Mouse (Mus musculus) hindbrain, embryonic 11.5 days (tissue): ENCODE measurements at regions not wholly inside any gene's neighbourhood (a gene's known extent, or its start where the extent isn't known, plus 50 kb on each side); places are given as distances from the start of the nearest gene placed in this dataset.
A peak's percentile ranks its signal among the peaks of the same experiment; 100 is the strongest.
"Not testable (repeated sequence)": the region's sequence is repeated elsewhere in the genome, so short reads cannot be mapped to it uniquely, and the experiment has no call there.

Experiments used
- ATAC-seq: fragments of 200-750 bp; cut with Nextera tagmentation; 2 replicates; pipeline ENCODE4 v1.8.0; 2017; ENCODE audit warnings: mild to moderate bottlenecking, moderate TSS enrichment, moderate library complexity; ENCODE audit not compliant: low FRiP score
- DNase-seq: peaks from one replicate; pipeline ENCODE4 v3.0.0-alpha.2; 2015; ENCODE audit warnings: low spot score
- H3K27ac ChIP-seq: fragments of 300-500 bp; sonication (generic); 2 replicates; pipeline ENCODE4 v1.5.1; 2014; ENCODE audit warnings: mild to moderate bottlenecking, low read depth, low read length
- H3K27me3 ChIP-seq: fragments of 300-500 bp; sonication (generic); 2 replicates; pipeline ENCODE4 v1.6.1; 2014; ENCODE audit warnings: mild to moderate bottlenecking, low read length, moderate library complexity, mixed read lengths; ENCODE audit not compliant: control insufficient read depth, insufficient read depth
- H3K36me3 ChIP-seq: fragments of 300-500 bp; sonication (generic); 2 replicates; pipeline ENCODE4 v1.6.1; 2014; ENCODE audit warnings: mild to moderate bottlenecking, low read length, moderate library complexity, mixed read lengths; ENCODE audit not compliant: control insufficient read depth, insufficient read depth
- H3K4me1 ChIP-seq: fragments of 300-500 bp; sonication (generic); replicated peaks from 2 replicates; pipeline ENCODE4 v1.6.1; 2014; ENCODE audit warnings: low read length, mixed read lengths; ENCODE audit not compliant: control insufficient read depth, insufficient read depth
- H3K4me2 ChIP-seq: fragments of 300-500 bp; sonication (generic); replicated peaks from 2 replicates; pipeline ENCODE4 v1.6.1; 2014; ENCODE audit warnings: mild to moderate bottlenecking, low read depth, low read length
- H3K4me3 ChIP-seq: fragments of 300-500 bp; sonication (generic); 2 replicates; pipeline ENCODE4 v1.5.1; 2014; ENCODE audit warnings: low read depth, low read length
- H3K9ac ChIP-seq: fragments of 300-500 bp; sonication (generic); 2 replicates; pipeline ENCODE4 v1.6.1; 2014; ENCODE audit warnings: low read depth, low read length
- H3K9me3 ChIP-seq: fragments of 300-500 bp; sonication (generic); 2 replicates; pipeline ENCODE4 v1.6.1; 2016; ENCODE audit warnings: low read length; ENCODE audit not compliant: control insufficient read depth
- WGBS: fragments of 180-500 bp; shearing (Covaris S2); extraction: QIAGEN DNeasy Blood & Tissue Kit; methylation state at CpG from one replicate; pipeline ENCODE4 v1.1.7; 2014; 5-methylcytosine and 5-hydroxymethylcytosine counted together

- Histone ChIP-seq H3K36me3 (no peaks in the 10 kb centered on the region), H3K27ac (no peak overlapping the region), H3K4me1 (no peaks in the 10 kb centered on the region), H3K27me3 (no peaks in the 10 kb centered on the region), H3K4me2 (no peak overlapping the region), H3K4me3 (no peak overlapping the region), H3K9ac (no peak overlapping the region), H3K9me3 (no peaks in the 10 kb centered on the region)
- WGBS, result 89% methylated on average over 2 of the region's 2 CpGs
- ATAC-seq (no peak), DNase-seq (no peak)
Measured at GRCm38 (mm10) chr1:98665584-98665983, 244.7 kb downstream of the Slco6d1 start.

- 82% methylated on average over 2 of the region's 2 CpGs for WGBS
Measured at GRCm38 (mm10) chr1:98667426-98667825, 246.5 kb downstream of the Slco6d1 start.

GRCm38 (mm10) chr1:98667887-98668286 is 247.0 kb downstream of the Slco6d1 start:
- 88% methylated on average over 1 of the region's 1 CpGs for WGBS
- no peak for DNase-seq

More at GRCm38 (mm10) chr1:98667426-98667825, 246.5 kb downstream of the Slco6d1 start:
- H3K4me1 ChIP-seq, H3K36me3 ChIP-seq, H3K9me3 ChIP-seq, H3K9ac ChIP-seq, DNase-seq, ATAC-seq, H3K4me2 ChIP-seq, H3K4me3 ChIP-seq, H3K27ac ChIP-seq, H3K27me3 ChIP-seq: not testable (repeated sequence)

DNA sequence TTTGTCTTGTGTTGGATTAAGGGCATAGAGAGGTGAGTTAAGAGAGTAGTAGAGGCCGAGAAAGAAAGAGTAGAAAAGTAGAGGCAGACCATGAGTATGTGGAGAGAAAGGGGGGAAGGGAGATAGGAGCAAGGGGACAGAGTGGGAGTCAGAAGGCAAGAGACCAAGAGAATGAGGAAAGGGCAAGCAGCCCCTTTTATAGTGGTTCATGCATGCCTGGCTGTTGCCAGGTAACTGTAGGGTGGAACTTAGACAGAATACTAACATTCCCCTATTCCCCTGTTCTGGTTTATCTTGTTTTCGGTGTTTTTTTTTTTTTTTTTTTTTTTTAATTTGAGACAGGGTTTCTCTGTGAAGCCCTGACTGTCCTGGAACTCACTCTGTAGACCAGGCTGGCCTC is 247.7 kb downstream of the Slco6d1 start:
- H3K9me3 ChIP-seq, result no peaks in the 10 kb centered on the region
- no peaks in the 10 kb centered on the region for H3K4me1 ChIP-seq
- no peak overlapping the region for H3K9ac ChIP-seq
- peak; percentile 10 for DNase-seq
- no peak overlapping the region for H3K27ac ChIP-seq
- no peak overlapping the region for H3K4me3 ChIP-seq
- WGBS, result 25% methylated on average over 2 of the region's 2 CpGs
- H3K27me3 ChIP-seq, result no peaks in the 10 kb centered on the region
- peak; percentile 66; the same call in 1 of the 2 replicates for ATAC-seq
- H3K36me3 ChIP-seq, result no peaks in the 10 kb centered on the region
- H3K4me2 ChIP-seq, result no peak overlapping the region

More at GRCm38 (mm10) chr1:98667887-98668286, 247.0 kb downstream of the Slco6d1 start:
- no peak overlapping the region for H3K9ac ChIP-seq
- no peaks in the 10 kb centered on the region for H3K36me3 ChIP-seq
- no peaks in the 10 kb centered on the region for H3K4me1 ChIP-seq
- no peak overlapping the region for H3K4me2 ChIP-seq
- H3K4me3 ChIP-seq, result no peak overlapping the region
- no peak overlapping the region for H3K27ac ChIP-seq
- ATAC-seq, result no peak
- H3K9me3 ChIP-seq, result no peaks in the 10 kb centered on the region
- H3K27me3 ChIP-seq, result no peaks in the 10 kb centered on the region

GRCm38 (mm10) chr1:98678686-98679085 is 257.8 kb downstream of the Slco6d1 start:
- 93% methylated on average over 3 of the region's 3 CpGs for WGBS
- ATAC-seq, result no peak
- no peak for DNase-seq
- no peak overlapping the region for H3K9ac ChIP-seq
- H3K36me3 ChIP-seq, result no peaks in the 10 kb centered on the region
- H3K9me3 ChIP-seq, result no peaks in the 10 kb centered on the region
- H3K27ac ChIP-seq, result no peak overlapping the region
- no peak overlapping the region for H3K4me2 ChIP-seq
- no peak overlapping the region for H3K4me3 ChIP-seq
- H3K27me3 ChIP-seq, result no peaks in the 10 kb centered on the region
- no peaks in the 10 kb centered on the region for H3K4me1 ChIP-seq

DNA sequence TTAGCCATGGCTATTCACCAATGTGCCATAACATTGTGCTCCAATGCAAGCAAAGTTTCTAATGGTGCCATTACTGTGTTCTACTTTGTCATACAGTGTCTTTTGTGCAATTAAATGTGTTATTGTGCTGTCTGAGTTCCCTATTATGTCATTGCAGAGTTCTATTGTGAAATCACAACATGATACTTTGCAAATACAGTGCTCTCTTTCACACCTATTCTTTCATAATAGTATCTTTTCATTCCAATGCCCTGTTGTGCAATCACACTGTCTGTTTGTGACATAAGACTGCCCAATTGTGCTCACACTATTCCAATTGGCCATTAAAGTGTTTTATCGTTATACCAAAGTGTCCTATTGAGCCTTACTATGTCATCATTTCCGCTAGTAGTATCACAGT is 292.9 kb downstream of the Slco6d1 start:
- no peaks in the 10 kb centered on the region for H3K36me3 ChIP-seq
- H3K9me3 ChIP-seq, result no peaks in the 10 kb centered on the region
- no peak overlapping the region for H3K4me2 ChIP-seq
- ATAC-seq (no peak), DNase-seq (no peak)
- no peak overlapping the region for H3K9ac ChIP-seq
- WGBS, result 84% methylated on average over 2 of the region's 2 CpGs
- no peak overlapping the region for H3K4me3 ChIP-seq
- H3K27me3 ChIP-seq, result no peaks in the 10 kb centered on the region
- no peaks in the 10 kb centered on the region for H3K4me1 ChIP-seq
- no peak overlapping the region for H3K27ac ChIP-seq

- Histone ChIP-seq H3K9me3 (no peaks in the 10 kb centered on the region), H3K27ac (no peak overlapping the region), H3K27me3 (no peaks in the 10 kb centered on the region), H3K4me1 (no peaks in the 10 kb centered on the region), H3K9ac (no peak overlapping the region), H3K4me3 (no peak overlapping the region), H3K36me3 (no peaks in the 10 kb centered on the region), H3K4me2 (no peak overlapping the region)
- WGBS, result 89% methylated on average over 1 of the region's 1 CpGs
- DNase-seq, result no peak
- no peak for ATAC-seq
Measured at GRCm38 (mm10) chr1:98714307-98714706, 293.4 kb downstream of the Slco6d1 start.

- no peaks in the 10 kb centered on the region for H3K4me1 ChIP-seq
- no peaks in the 10 kb centered on the region for H3K9me3 ChIP-seq
- no peaks in the 10 kb centered on the region for H3K36me3 ChIP-seq
- H3K27me3 ChIP-seq, result no peaks in the 10 kb centered on the region
- no peak for DNase-seq
- no peak overlapping the region for H3K4me2 ChIP-seq
- 92% methylated on average over 1 of the region's 1 CpGs for WGBS
- no peak overlapping the region for H3K9ac ChIP-seq
- H3K4me3 ChIP-seq, result no peak overlapping the region
- ATAC-seq, result no peak
- no peak overlapping the region for H3K27ac ChIP-seq
Measured at GRCm38 (mm10) chr1:98720595-98720994, 299.7 kb downstream of the Slco6d1 start.

DNA sequence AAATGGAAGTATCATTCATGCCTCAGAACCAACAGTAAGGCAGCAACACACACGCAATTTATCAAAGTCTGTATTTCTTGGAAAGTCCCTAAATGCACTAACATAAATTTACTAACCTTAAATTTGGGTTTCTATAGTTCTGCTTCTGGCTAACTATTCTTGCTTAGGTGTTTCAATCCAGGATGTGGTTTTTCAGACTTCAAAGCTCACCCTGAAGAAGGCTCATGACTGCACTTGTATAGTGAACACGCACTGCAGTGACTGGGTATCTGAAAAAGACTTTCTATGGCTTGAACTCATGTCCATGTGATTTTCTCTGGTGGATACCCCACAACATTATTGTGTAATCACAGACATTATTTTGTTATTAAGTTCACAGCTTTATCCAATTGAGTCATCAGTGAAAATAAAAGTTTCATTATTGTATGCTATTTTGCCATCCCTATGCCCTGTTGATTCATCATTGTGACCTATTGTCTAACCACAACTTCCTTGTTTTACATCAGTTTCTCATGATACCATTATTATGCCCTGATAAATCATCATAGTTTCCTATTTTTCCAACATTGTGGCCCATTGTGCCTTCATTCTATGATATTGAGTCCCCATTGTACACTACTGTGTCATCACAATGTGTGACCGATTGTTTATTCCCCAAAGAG is 306.6 kb downstream of the Slco6d1 start:
- ATAC-seq (no peak), DNase-seq (no peak)
- H3K9ac ChIP-seq, result no peak overlapping the region
- no peaks in the 10 kb centered on the region for H3K4me1 ChIP-seq
- H3K27ac ChIP-seq, result no peak overlapping the region
- H3K4me3 ChIP-seq, result no peak overlapping the region
- no peaks in the 10 kb centered on the region for H3K36me3 ChIP-seq
- no peaks in the 10 kb centered on the region for H3K27me3 ChIP-seq
- H3K9me3 ChIP-seq, result no peaks in the 10 kb centered on the region
- 85% methylated on average over 3 of the region's 3 CpGs for WGBS
- H3K4me2 ChIP-seq, result no peak overlapping the region
